Mouse (Mus musculus) liver, embryonic 14.5 days (tissue): ENCODE measurements at regions not wholly inside any gene's neighbourhood (a gene's known extent, or its start where the extent isn't known, plus 50 kb on each side); places are given as distances from the start of the nearest gene placed in this dataset.

Experiments
- ATAC-seq: fragments of 200-750 bp; cut with Nextera tagmentation; 2 replicates; pipeline ENCODE4 v1.8.0; 2017; ENCODE audit warnings: moderate number of reproducible peaks, mild to moderate bottlenecking, moderate library complexity; ENCODE audit not compliant: insufficient read depth
- DNase-seq, 3 experiments: peaks; one replicate each; pipeline ENCODE4 v3.0.0-alpha.2; 2012 to 2013; ENCODE audit warnings: low read depth in 3 of 3, low spot score in 3 of 3
- H3K27ac ChIP-seq: fragments of 300-500 bp; sonication (generic); 2 replicates; pipeline ENCODE4 v1.5.1; 2014; ENCODE audit warnings: moderate library complexity, mild to moderate bottlenecking, control low read depth, inconsistent platforms
- H3K27me3 ChIP-seq: fragments of 300-500 bp; sonication (generic); 2 replicates; pipeline ENCODE4 v1.6.1; 2014; ENCODE audit warnings: mild to moderate bottlenecking, low read length, moderate library complexity; ENCODE audit not compliant: control insufficient read depth, insufficient read depth
- H3K36me3 ChIP-seq: fragments of 300-500 bp; sonication (generic); replicated peaks from 2 replicates; pipeline ENCODE4 v1.6.1; 2014; ENCODE audit warnings: low read depth; ENCODE audit not compliant: control insufficient read depth, insufficient read depth
- H3K4me1 ChIP-seq, 2 experiments: fragments of 200-500 bp in 1 of 2; fragments of 300-500 bp in 1 of 2; sonication (generic) in 1 of 2; replicated peaks; 2 replicates each; pipeline ENCODE4 v1.6.1; 2012 to 2014; ENCODE audit warnings: antibody characterized with exemption in 1 of 2, inconsistent platforms in 1 of 2, low read length in 1 of 2; ENCODE audit not compliant: control insufficient read depth in 2 of 2, insufficient read depth in 2 of 2
- H3K4me2 ChIP-seq: fragments of 300-500 bp; sonication (generic); 2 replicates; pipeline ENCODE4 v1.6.1; 2014; ENCODE audit warnings: low read depth, mild to moderate bottlenecking, control low read depth, moderate library complexity
- H3K4me3 ChIP-seq, 2 experiments: fragments of 200-500 bp in 1 of 2; fragments of 300-500 bp in 1 of 2; sonication (generic) in 1 of 2; 2 replicates each; pipeline ENCODE4 v1.5.1; 2012 to 2014; ENCODE audit warnings: low read depth in 2 of 2, low read length in 2 of 2, mild to moderate bottlenecking in 2 of 2, control low read depth in 1 of 2, inconsistent platforms in 1 of 2, moderate library complexity in 1 of 2; ENCODE audit not compliant: insufficient read depth in 1 of 2
- H3K9ac ChIP-seq: fragments of 300-500 bp; sonication (generic); replicated peaks from 2 replicates; pipeline ENCODE4 v1.6.1; 2014; ENCODE audit warnings: mild to moderate bottlenecking, control low read depth, moderate library complexity
- H3K9me3 ChIP-seq: fragments of 300-500 bp; sonication (generic); 2 replicates; pipeline ENCODE4 v1.6.1; 2016; ENCODE audit warnings: low read length, mixed read lengths; ENCODE audit not compliant: control insufficient read depth
- CTCF ChIP-seq: IDR thresholded peaks from 2 replicates; pipeline ENCODE4 v1.5.1; 2016; ENCODE audit warnings: antibody characterized with exemption, low read depth, control low read depth
- EP300 ChIP-seq: IDR thresholded peaks from 2 replicates; pipeline ENCODE4 v1.6.1; 2016; ENCODE audit warnings: antibody characterized with exemption, low read depth
- WGBS: fragments of 180-500 bp; shearing (Covaris S2); extraction: QIAGEN DNeasy Blood & Tissue Kit; methylation state at CpG from one replicate; pipeline ENCODE4 v1.1.7; 2014; ENCODE audit not compliant: insufficient replicate concordance; 5-methylcytosine and 5-hydroxymethylcytosine counted together

GRCm38 (mm10) chr10:91528305-91528704 is 347.2 kb upstream of the Tmpo start:
- no peak for TF ChIP-seq EP300
- TF ChIP-seq CTCF: peak; percentile 28; the same call in 1 of the 2 replicates
- no peaks in the 10 kb centered on the region for H3K27me3 ChIP-seq
- 48% methylated on average over 2 of the region's 2 CpGs for WGBS

GRCm38 (mm10) chr10:91521168-91521567 is 340.1 kb upstream of the Tmpo start:
- Histone ChIP-seq H3K27me3 (no peaks in the 10 kb centered on the region), H3K9ac (no peak overlapping the region), H3K4me1 (no peaks in the 10 kb centered on the region), H3K36me3 (no peaks in the 10 kb centered on the region), H3K27ac (no peak overlapping the region), H3K9me3 (no peaks in the 10 kb centered on the region), H3K4me3 (no peak overlapping the region), H3K4me2 (no peak overlapping the region)
- WGBS: 76% methylated on average over 2 of the region's 2 CpGs
- TF ChIP-seq EP300 (no peak), CTCF (no peak)
- ATAC-seq: no peak
- no peak for DNase-seq

More at GRCm38 (mm10) chr10:91528305-91528704, 347.2 kb upstream of the Tmpo start:
- no peak overlapping the region for H3K9ac ChIP-seq
- no peaks in the 10 kb centered on the region for H3K4me1 ChIP-seq
- ATAC-seq (no peak), DNase-seq (no peak)
- H3K4me3 ChIP-seq: no peak overlapping the region
- no peaks in the 10 kb centered on the region for H3K36me3 ChIP-seq
- no peak overlapping the region for H3K27ac ChIP-seq
- H3K9me3 ChIP-seq: no peaks in the 10 kb centered on the region
- H3K4me2 ChIP-seq: no peak overlapping the region

GRCm38 (mm10) chr10:91515021-91515371 is 333.9 kb upstream of the Tmpo start:
- no peak for DNase-seq
- WGBS: 46% methylated on average over 2 of the region's 2 CpGs
- no peak for ATAC-seq
- H3K4me3 ChIP-seq: no peak overlapping the region
- no peaks in the 10 kb centered on the region for H3K9me3 ChIP-seq
- no peak overlapping the region for H3K4me2 ChIP-seq
- H3K4me1 ChIP-seq: no peaks in the 10 kb centered on the region
- H3K27ac ChIP-seq: no peak overlapping the region
- no peaks in the 10 kb centered on the region for H3K27me3 ChIP-seq
- no peak for TF ChIP-seq EP300
- TF ChIP-seq CTCF: no peak
- no peak overlapping the region for H3K9ac ChIP-seq
- no peaks in the 10 kb centered on the region for H3K36me3 ChIP-seq

- no peaks in the 10 kb centered on the region for H3K4me1 ChIP-seq
- no peak overlapping the region for H3K9ac ChIP-seq
- H3K27me3 ChIP-seq: no peaks in the 10 kb centered on the region
- H3K36me3 ChIP-seq: no peaks in the 10 kb centered on the region
- no peak overlapping the region for H3K27ac ChIP-seq
- H3K4me2 ChIP-seq: no peak overlapping the region
- 66% methylated on average over 9 of the region's 9 CpGs for WGBS
- no peak overlapping the region for H3K4me3 ChIP-seq
- no peak for ATAC-seq
- H3K9me3 ChIP-seq: no peaks in the 10 kb centered on the region
- no peak for TF ChIP-seq EP300
- no peak for DNase-seq
Observed at GRCm38 (mm10) chr10:91514163-91515020, 333.3 kb upstream of the Tmpo start.

GRCm38 (mm10) chr10:91507038-91507437 is 325.9 kb upstream of the Tmpo start:
- TF ChIP-seq EP300: no peak
- no peak for TF ChIP-seq CTCF
- H3K9ac ChIP-seq: no peak overlapping the region
- no peaks in the 10 kb centered on the region for H3K27me3 ChIP-seq
- 62% methylated on average over 7 of the region's 7 CpGs for WGBS
- no peak overlapping the region for H3K4me2 ChIP-seq
- no peaks in the 10 kb centered on the region for H3K36me3 ChIP-seq
- H3K4me3 ChIP-seq: no peak overlapping the region
- no peak overlapping the region for H3K27ac ChIP-seq
- ATAC-seq (no peak), DNase-seq (no peak)
- no peaks in the 10 kb centered on the region for H3K4me1 ChIP-seq
- no peaks in the 10 kb centered on the region for H3K9me3 ChIP-seq
